Mouse (Mus musculus): Measurements from ENCODE around the gene Ostf1. TPM values are rescaled to one million over a fixed set of nuclear protein-coding genes. Genes with fewer than 3 reads are reported as not detected.
A peak's percentile ranks its signal among the peaks of the same experiment; 100 is the strongest.

The Ostf1 gene
- polyA plus RNA-seq, 1 experiment, result 59.9 TPM

DNA sequence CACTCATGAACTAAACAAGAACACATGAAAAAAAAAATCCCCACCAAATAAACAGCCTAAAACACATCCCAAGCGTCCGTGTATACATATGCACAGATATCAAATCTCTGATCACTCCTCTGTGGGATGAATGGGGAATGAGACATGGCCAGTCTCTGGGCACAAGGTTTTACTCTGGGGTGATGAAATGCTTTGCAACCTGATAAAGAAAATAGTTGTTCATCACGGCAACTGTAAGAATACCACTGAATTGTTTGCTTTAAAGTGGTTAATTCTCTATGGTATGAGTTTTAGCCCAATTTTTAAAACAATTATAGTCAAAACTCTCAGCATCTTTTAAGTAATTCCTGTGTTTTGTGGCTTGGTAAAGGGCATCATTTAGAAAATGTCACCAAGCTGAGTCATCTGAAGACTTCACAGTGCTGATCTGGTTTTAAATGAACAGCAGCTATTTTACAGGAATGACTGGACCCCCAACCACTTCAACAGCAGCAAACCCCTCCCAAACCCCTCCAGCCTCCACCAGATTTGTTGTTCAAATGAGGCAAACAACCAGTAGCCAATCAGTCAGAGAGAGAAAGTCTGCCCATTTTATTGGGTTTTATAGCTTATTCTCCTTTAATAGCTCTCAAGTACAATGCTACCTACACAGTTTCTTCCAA, 33.2 kb downstream of the Ostf1 start:
- 93% methylated on average over 3 of the region's 3 CpGs for WGBS
- peaks cover 4% of the 10 kb centered on the region; the same call in 1 of the 2 replicates for H3K4me1 ChIP-seq (replicated peaks; ENCODE audit: control insufficient read depth, insufficient read depth, low read length)
- H3K36me3 ChIP-seq (ENCODE audit: control insufficient read depth, insufficient read depth, low read length), result no peaks in the 10 kb centered on the region; the same call in 1 of the 2 replicates
- no peak overlapping the region for H3K27ac ChIP-seq (ENCODE audit: control insufficient read depth, insufficient read depth, low read length)
- no peak for TF ChIP-seq CTCF (IDR thresholded peaks at IDR 0.05; ENCODE audit: borderline replicate concordance, control insufficient read depth, extremely low read depth, insufficient read depth, low read length, poor library complexity)
- TF ChIP-seq POLR2A (IDR thresholded peaks at IDR 0.05; ENCODE audit: control insufficient read depth, extremely low read depth, insufficient read depth, low read length, poor library complexity), result no peak
- no peaks in the 10 kb centered on the region for H3K27me3 ChIP-seq (ENCODE audit: control insufficient read depth, insufficient read depth, low read length)
- DNase-seq, result no peak
- H3K4me3 ChIP-seq (ENCODE audit: control insufficient read depth, insufficient read depth, low read length), result no peak overlapping the region

DNA sequence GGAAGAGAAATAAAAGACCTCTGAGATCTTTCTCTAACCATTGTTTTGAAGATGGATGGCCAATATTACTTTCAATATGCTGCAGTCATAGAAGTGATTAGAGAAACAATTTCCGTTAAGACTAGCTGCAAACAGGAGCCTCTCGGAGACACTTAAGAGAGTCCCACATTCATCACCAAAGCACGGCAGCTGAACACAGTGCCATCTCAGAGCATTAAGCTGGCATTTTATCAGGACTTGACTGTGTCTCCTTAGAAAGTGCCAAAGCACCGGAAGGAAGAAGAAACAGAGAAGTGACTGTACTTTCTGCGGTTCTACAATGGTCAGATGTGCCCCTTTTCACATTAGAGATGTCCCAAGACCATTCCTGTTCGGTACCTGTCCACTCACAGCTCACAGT, 33.9 kb downstream of the Ostf1 start:
- DNase-seq, result no peak
- Histone ChIP-seq H3K4me1 (replicated peaks; ENCODE audit: control insufficient read depth, insufficient read depth, low read length) (no peaks in the 10 kb centered on the region), H3K27me3 (ENCODE audit: control insufficient read depth, insufficient read depth, low read length) (no peaks in the 10 kb centered on the region), H3K4me3 (ENCODE audit: control insufficient read depth, insufficient read depth, low read length) (no peak overlapping the region), H3K36me3 (ENCODE audit: control insufficient read depth, insufficient read depth, low read length) (no peaks in the 10 kb centered on the region; the same call in 1 of the 2 replicates), H3K27ac (ENCODE audit: control insufficient read depth, insufficient read depth, low read length) (no peak overlapping the region)
- TF ChIP-seq CTCF (IDR thresholded peaks at IDR 0.05; ENCODE audit: borderline replicate concordance, control insufficient read depth, extremely low read depth, insufficient read depth, low read length, poor library complexity) (no peak), POLR2A (IDR thresholded peaks at IDR 0.05; ENCODE audit: control insufficient read depth, extremely low read depth, insufficient read depth, low read length, poor library complexity) (no peak)
- WGBS, result 82% methylated on average over 6 of the region's 6 CpGs

DNA sequence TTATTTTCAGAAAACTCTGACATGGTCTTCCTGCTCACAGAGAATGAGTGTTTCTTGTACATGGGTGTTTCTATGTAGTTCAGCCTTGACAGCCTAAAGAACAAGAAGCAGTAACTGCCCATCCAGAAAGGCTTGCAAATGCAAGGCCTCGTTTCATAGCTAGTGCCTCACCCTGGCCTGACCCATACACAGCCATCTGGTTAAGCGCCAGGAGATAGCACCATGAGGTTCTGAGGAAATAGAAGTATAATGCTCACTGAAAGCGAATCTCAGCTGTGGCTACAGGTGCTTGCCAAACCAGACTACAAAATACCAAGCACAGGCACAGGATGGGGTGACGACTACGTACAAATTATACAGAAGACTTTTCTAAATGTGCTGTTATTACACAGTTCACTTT, 34.7 kb downstream of the Ostf1 start:
- TF ChIP-seq POLR2A (IDR thresholded peaks at IDR 0.05; ENCODE audit: control insufficient read depth, extremely low read depth, insufficient read depth, low read length, poor library complexity) (no peak), CTCF (IDR thresholded peaks at IDR 0.05; ENCODE audit: borderline replicate concordance, control insufficient read depth, extremely low read depth, insufficient read depth, low read length, poor library complexity) (no peak)
- H3K4me1 ChIP-seq (replicated peaks; ENCODE audit: control insufficient read depth, insufficient read depth, low read length), result no peaks in the 10 kb centered on the region
- 91% methylated on average over 5 of the region's 5 CpGs for WGBS
- DNase-seq, result no peak
- no peak overlapping the region for H3K27ac ChIP-seq (ENCODE audit: control insufficient read depth, insufficient read depth, low read length)
- no peaks in the 10 kb centered on the region for H3K27me3 ChIP-seq (ENCODE audit: control insufficient read depth, insufficient read depth, low read length)
- no peak overlapping the region for H3K4me3 ChIP-seq (ENCODE audit: control insufficient read depth, insufficient read depth, low read length)
- H3K36me3 ChIP-seq (ENCODE audit: control insufficient read depth, insufficient read depth, low read length), result no peaks in the 10 kb centered on the region; the same call in 1 of the 2 replicates

DNA sequence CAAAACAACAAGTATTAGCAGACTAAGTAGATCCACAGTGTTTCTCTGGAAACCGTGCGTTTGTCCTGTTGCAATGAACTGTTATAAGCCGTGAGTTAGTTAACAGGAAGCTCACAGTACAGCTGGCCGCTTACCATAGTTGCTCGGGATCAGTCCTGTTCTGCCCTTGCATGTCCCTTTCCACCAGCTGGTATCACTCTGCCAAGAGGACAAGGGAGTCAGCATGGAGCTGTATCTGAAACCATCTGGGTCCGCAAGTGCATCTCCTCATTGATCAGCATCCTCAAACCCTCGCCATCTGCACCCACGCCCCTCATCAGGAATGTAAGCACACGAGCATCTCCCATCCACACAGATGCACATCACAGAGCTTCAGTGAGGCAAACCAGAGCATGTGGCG, 37.9 kb downstream of the Ostf1 start:
- Histone ChIP-seq H3K36me3 (ENCODE audit: control insufficient read depth, insufficient read depth, low read length) (peaks cover 3% of the 10 kb centered on the region; the same call in 1 of the 2 replicates), H3K4me1 (replicated peaks; ENCODE audit: control insufficient read depth, insufficient read depth, low read length) (peaks cover 6% of the 10 kb centered on the region; the same call in 1 of the 2 replicates), H3K27ac (ENCODE audit: control insufficient read depth, insufficient read depth, low read length) (no peak overlapping the region), H3K4me3 (ENCODE audit: control insufficient read depth, insufficient read depth, low read length) (no peak overlapping the region), H3K27me3 (ENCODE audit: control insufficient read depth, insufficient read depth, low read length) (no peaks in the 10 kb centered on the region)
- no peak for DNase-seq
- TF ChIP-seq POLR2A (IDR thresholded peaks at IDR 0.05; ENCODE audit: control insufficient read depth, extremely low read depth, insufficient read depth, low read length, poor library complexity), result no peak
- TF ChIP-seq CTCF (IDR thresholded peaks at IDR 0.05; ENCODE audit: borderline replicate concordance, control insufficient read depth, extremely low read depth, insufficient read depth, low read length, poor library complexity), result no peak
- WGBS, result 94% methylated on average over 10 of the region's 10 CpGs

DNA sequence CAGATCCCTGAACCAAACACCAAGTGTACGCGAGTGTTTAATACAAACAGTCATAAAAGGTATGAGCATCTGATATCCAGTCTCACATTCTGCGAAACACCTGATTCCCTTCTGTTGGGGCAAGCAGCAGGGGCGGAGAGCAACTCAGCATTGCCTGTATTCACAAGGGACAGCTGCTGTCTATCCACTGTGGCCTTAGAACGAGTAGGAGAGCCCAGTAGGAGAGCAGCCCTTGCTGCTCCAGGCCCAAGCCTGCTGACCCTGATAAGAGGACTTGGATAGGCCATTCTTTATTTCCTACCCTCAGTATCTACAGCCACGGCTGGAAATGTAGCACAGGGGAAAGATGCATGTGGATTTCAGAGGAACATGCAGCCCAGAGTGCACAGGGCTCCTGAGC, 38.7 kb downstream of the Ostf1 start:
- TF ChIP-seq CTCF (IDR thresholded peaks at IDR 0.05; ENCODE audit: borderline replicate concordance, control insufficient read depth, extremely low read depth, insufficient read depth, low read length, poor library complexity), result no peak
- no peak for TF ChIP-seq POLR2A (IDR thresholded peaks at IDR 0.05; ENCODE audit: control insufficient read depth, extremely low read depth, insufficient read depth, low read length, poor library complexity)
- Histone ChIP-seq H3K4me1 (replicated peaks; ENCODE audit: control insufficient read depth, insufficient read depth, low read length) (peaks cover 6% of the 10 kb centered on the region; the same call in 1 of the 2 replicates), H3K27ac (ENCODE audit: control insufficient read depth, insufficient read depth, low read length) (no peak overlapping the region), H3K27me3 (ENCODE audit: control insufficient read depth, insufficient read depth, low read length) (no peaks in the 10 kb centered on the region), H3K4me3 (ENCODE audit: control insufficient read depth, insufficient read depth, low read length) (no peak overlapping the region), H3K36me3 (ENCODE audit: control insufficient read depth, insufficient read depth, low read length) (peaks cover 3% of the 10 kb centered on the region; the same call in 1 of the 2 replicates)
- 96% methylated on average over 6 of the region's 6 CpGs for WGBS
- DNase-seq, result no peak

DNA sequence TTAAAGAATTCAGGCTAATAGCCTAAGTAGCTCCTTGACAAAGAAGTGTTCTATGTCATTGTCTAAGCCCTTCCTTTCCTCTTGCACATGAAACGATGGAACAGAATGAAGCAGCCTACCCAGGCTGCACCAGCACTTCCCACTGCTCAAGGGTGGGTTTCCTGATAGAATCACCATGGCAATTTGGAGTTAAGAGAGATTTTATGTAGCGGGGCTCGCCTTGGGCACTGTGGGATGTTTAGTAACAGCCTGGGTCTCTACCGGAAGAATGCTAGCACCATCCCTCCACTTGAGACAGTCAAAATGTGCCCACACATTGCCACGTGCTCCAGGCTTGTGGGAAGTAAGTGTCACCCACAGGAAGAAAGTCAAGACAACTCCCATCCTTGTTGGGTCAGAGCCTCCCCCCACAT, 40.7 kb downstream of the Ostf1 start:
- Histone ChIP-seq H3K27ac (ENCODE audit: control insufficient read depth, insufficient read depth, low read length) (no peak overlapping the region), H3K4me3 (ENCODE audit: control insufficient read depth, insufficient read depth, low read length) (no peak overlapping the region), H3K27me3 (ENCODE audit: control insufficient read depth, insufficient read depth, low read length) (no peaks in the 10 kb centered on the region), H3K36me3 (ENCODE audit: control insufficient read depth, insufficient read depth, low read length) (peaks cover 3% of the 10 kb centered on the region; the same call in 1 of the 2 replicates), H3K4me1 (replicated peaks; ENCODE audit: control insufficient read depth, insufficient read depth, low read length) (peaks cover 6% of the 10 kb centered on the region; the same call in 1 of the 2 replicates)
- 17% methylated on average over 5 of the region's 5 CpGs for WGBS
- TF ChIP-seq POLR2A (IDR thresholded peaks at IDR 0.05; ENCODE audit: control insufficient read depth, extremely low read depth, insufficient read depth, low read length, poor library complexity), result no peak
- TF ChIP-seq CTCF (IDR thresholded peaks at IDR 0.05; ENCODE audit: borderline replicate concordance, control insufficient read depth, extremely low read depth, insufficient read depth, low read length, poor library complexity), result no peak
- DNase-seq, result peak; percentile 21
